Mouse (Mus musculus): Measurements from ENCODE around the gene Mad1l1.

DNA sequence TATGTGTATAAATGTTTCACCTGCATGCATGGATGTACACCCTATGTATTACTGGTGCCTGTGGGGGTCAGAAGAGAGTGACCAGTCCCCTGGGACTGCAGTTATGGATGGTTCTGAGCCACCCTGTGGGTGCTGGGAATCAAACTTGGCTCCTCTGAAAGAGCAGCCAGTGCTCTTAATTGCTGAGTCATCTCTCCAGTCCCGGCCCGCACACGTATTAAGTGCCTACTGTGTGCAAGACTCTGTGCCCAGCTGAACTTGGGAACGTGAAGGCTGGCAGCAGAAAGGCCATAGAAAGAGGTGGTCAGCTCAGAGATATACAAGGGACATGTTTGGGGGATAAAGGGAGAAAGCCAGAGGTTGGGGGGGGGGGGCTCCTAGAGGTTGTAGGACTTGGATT is 344.8 kb downstream of the Mad1l1 start:
- TF ChIP-seq RAD21 (IDR thresholded peaks at IDR 0.05; ENCODE audit: low read depth, low read length) (no peak), CTCF (IDR thresholded peaks at IDR 0.05 in 2 of 3, conservative IDR thresholded peaks at IDR 0.05 in 1 of 3; ENCODE audit: control insufficient read depth in 1 of 3, insufficient read depth in 1 of 3, low read depth in 2 of 3, low read length in 3 of 3, poor library complexity in 1 of 3, severe bottlenecking in 1 of 3) (no peak), GATA1 (IDR thresholded peaks at IDR 0.05; ENCODE audit: low read depth, low read length) (no peak), ZNF384 (IDR thresholded peaks at IDR 0.05; ENCODE audit: low read depth, low read length) (no peak), MAFK (IDR thresholded peaks at IDR 0.05; ENCODE audit: borderline replicate concordance, low read depth, low read length) (no peak), MAX (IDR thresholded peaks at IDR 0.05; ENCODE audit: low read length) (no peak)

All from MEL (cell line).